Mouse (Mus musculus): ENCODE results near the gene Mettl9.
A peak's percentile ranks its signal among the peaks of the same experiment; 100 is the strongest.

Gene Mettl9

GRCm38 (mm10) chr7:121044251-121044650 is 10.0 kb downstream of the Mettl9 start:
- DNase-seq (ENCODE audit: low spot score), result no peak

- no peak for DNase-seq (ENCODE audit: low spot score)
These were observed 11.6 kb downstream of the Mettl9 start for GRCm38 (mm10) chr7:121045671-121046453.

- no peak for DNase-seq (ENCODE audit: low spot score)
These were observed 13.4 kb downstream of the Mettl9 start for GRCm38 (mm10) chr7:121047624-121048023.

GRCm38 (mm10) chr7:121053071-121053470 is 18.8 kb downstream of the Mettl9 start:
- DNase-seq (ENCODE audit: low spot score), result no peak

GRCm38 (mm10) chr7:121059477-121060218 is 25.4 kb downstream of the Mettl9 start:
- DNase-seq (ENCODE audit: low spot score), result no peak

- DNase-seq (ENCODE audit: low spot score), result no peak
These were observed 30.1 kb downstream of the Mettl9 start for GRCm38 (mm10) chr7:121064309-121064708.

- no peak for DNase-seq (ENCODE audit: low spot score)
These were observed 37.0 kb downstream of the Mettl9 start for GRCm38 (mm10) chr7:121071276-121071675.

GRCm38 (mm10) chr7:121072506-121072905 is 38.3 kb downstream of the Mettl9 start:
- DNase-seq (ENCODE audit: low spot score), result no peak

- no peak for DNase-seq (ENCODE audit: low spot score)
These were observed 40.0 kb downstream of the Mettl9 start, which contains the start of gene Igsf6 for GRCm38 (mm10) chr7:121074281-121074680. Gene Igsf6, minus strand, starts transcription at chr7:121074572.

GRCm38 (mm10) chr7:121074801-121075400 is 40.7 kb downstream of the Mettl9 start:
- no peak for DNase-seq (ENCODE audit: low spot score)

GRCm38 (mm10) chr7:121075416-121075815 is 41.2 kb downstream of the Mettl9 start:
- DNase-seq (ENCODE audit: low spot score), result no peak

- no peak for DNase-seq (ENCODE audit: low spot score)
These were observed 43.1 kb downstream of the Mettl9 start for GRCm38 (mm10) chr7:121077311-121077710.

- peak; percentile 89 for DNase-seq (ENCODE audit: low spot score)
These were observed 43.6 kb downstream of the Mettl9 start for GRCm38 (mm10) chr7:121077829-121078228.

- no peak for DNase-seq (ENCODE audit: low spot score)
These were observed 47.1 kb downstream of the Mettl9 start, which contains the start of gene Otoa for GRCm38 (mm10) chr7:121081350-121081749. Gene Otoa, plus strand, starts transcription at chr7:121081650.

GRCm38 (mm10) chr7:121081816-121082215 is 47.6 kb downstream of the Mettl9 start:
- no peak for DNase-seq (ENCODE audit: low spot score)

- DNase-seq (ENCODE audit: low spot score), result no peak
These were observed 48.8 kb downstream of the Mettl9 start for GRCm38 (mm10) chr7:121082949-121083513.

- no peak for DNase-seq (ENCODE audit: low spot score)
These were observed 50.7 kb downstream of the Mettl9 start for GRCm38 (mm10) chr7:121084840-121085453.

GRCm38 (mm10) chr7:121085500-121085899 is 51.3 kb downstream of the Mettl9 start:
- DNase-seq (ENCODE audit: low spot score), result peak; percentile 49

GRCm38 (mm10) chr7:121088745-121089144 is 54.5 kb downstream of the Mettl9 start:
- DNase-seq (ENCODE audit: low spot score), result no peak

- no peak for DNase-seq (ENCODE audit: low spot score)
These were observed 56.5 kb downstream of the Mettl9 start for GRCm38 (mm10) chr7:121090748-121091147.

- DNase-seq (ENCODE audit: low spot score), result no peak
These were observed 58.8 kb downstream of the Mettl9 start for GRCm38 (mm10) chr7:121093026-121093425.
